Mouse (Mus musculus): ENCODE data around the gene Farsa.

DNA sequence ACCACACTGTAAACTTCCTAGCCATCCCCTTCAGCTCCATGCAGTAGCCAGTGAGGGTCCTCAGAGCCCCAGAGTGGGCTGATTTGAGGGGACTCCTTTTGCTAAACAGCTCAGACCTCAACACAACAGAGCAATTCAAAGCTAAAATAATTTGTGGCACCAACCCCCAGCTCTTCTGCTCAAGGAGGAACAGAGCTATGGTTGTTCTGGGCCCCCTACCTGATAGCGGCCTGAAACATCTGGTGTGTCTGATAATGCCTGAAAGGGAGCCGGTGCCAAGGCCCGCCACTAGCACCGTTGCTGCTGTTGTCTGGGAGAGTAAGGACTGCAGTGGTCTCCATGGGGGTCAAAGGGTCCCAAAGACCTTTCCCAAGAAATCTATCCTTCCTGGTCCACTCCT, 44.3 kb downstream of the Farsa start:
- TF ChIP-seq CTCF (IDR thresholded peaks at IDR 0.05; ENCODE audit: control insufficient read depth, insufficient read depth, insufficient read length) (no peak), MYOD1 (IDR thresholded peaks at IDR 0.05; ENCODE audit: control insufficient read depth, insufficient read length, low read depth) (no peak), MAX (IDR thresholded peaks at IDR 0.05) (no peak), FOSL1 (IDR thresholded peaks at IDR 0.05; ENCODE audit: insufficient read depth, low read length, poor library complexity, severe bottlenecking) (no peak), CEBPB (IDR thresholded peaks at IDR 0.05; ENCODE audit: low read depth) (no peak), USF1 (IDR thresholded peaks at IDR 0.05; ENCODE audit: low read depth) (no peak)
